Mouse (Mus musculus) adrenal gland, postnatal 4 days (tissue): ENCODE data around the gene Grid2. TPM values are rescaled to one million over a fixed set of nuclear protein-coding genes. Genes with fewer than 3 reads are reported as not detected.

Source experiments
- DNase-seq, 2 experiments: peaks; one replicate each; pipeline ENCODE4 v3.0.0; 2021 to 2022; ENCODE audit warnings: low spot score in 2 of 2, mixed read lengths in 2 of 2
- total RNA-seq, 2 experiments: library from RNA; stranded (reverse); gene quantifications; 2 replicates each; pipeline ENCODE4 v1.2.3; 2021

Gene Grid2
- total RNA-seq, 2 experiments from 2014 or later, result 1.4 to 1.9 TPM

DNA sequence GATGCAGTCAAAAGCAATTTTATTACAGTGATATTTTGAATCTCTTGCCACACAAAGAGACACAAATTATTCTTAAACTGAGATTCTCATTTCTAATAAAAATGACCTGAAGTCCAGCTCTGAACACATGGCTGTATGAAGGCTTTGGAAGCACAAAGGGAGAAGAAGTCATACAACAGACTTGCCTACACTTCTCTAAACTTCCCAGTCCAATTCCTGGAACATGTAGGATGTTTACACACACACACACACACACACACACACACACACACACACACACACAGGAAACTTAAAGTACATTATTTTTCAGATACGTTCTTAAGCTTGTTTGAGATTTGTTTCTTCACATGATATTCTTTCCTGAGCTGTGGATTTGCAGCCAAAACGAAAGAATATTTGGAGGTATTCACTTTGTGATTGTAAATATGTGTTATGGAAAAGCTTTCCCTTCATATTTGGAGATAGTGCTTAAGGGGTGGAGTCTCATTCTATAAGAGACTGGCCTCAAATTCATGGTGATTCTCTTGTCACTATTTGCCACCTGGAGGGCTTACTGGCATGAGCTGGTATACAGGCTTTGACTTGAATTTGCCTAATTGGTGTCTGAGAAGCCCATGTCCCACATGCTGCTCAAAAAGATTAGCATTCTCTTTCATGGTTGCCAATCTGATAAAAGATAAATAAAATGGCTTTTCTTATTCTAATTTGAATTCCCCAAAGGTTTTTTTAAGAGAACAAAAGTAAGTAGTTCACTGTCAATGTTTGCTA lies 1049.2 kb downstream of the Grid2 start:
- DNase-seq, result no peak

DNA sequence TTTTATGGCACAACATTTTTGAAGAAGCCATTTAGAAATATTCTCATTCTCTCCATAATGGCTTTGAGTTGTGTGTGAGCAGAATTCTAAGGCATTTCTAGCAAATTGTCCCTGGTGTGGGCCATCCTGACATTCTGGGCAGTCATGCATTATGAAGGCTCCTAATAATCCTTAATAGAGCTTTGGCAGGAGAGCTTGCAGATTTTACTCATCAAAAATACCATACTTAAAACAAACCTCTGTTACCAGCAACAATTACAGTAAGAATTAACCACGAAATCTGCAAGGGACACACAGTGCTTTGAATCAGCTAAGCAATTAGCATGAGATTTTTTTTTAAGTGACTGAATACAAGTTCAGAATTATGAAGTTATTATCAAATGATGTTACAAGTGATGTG lies 1053.0 kb downstream of the Grid2 start:
- DNase-seq, result no peak

DNA sequence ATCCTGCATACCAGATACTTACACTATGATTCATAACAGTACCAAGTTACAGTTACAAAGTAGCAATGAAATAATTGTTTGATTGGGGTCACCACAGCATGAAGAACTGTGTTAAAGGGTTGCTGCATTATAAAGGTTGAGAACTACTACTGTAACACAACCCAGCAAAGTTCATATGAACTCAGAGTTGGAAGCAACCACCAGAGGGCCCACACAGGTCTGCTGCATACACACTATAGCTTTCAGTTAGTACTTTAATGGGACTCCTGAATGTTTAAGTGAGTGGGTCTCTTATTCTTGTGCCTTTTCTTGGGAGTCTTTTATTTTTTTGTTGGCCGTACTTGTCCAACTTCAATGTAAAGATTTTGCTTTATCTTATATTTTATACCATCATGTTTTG lies 1057.5 kb downstream of the Grid2 start:
- no peak for DNase-seq

DNA sequence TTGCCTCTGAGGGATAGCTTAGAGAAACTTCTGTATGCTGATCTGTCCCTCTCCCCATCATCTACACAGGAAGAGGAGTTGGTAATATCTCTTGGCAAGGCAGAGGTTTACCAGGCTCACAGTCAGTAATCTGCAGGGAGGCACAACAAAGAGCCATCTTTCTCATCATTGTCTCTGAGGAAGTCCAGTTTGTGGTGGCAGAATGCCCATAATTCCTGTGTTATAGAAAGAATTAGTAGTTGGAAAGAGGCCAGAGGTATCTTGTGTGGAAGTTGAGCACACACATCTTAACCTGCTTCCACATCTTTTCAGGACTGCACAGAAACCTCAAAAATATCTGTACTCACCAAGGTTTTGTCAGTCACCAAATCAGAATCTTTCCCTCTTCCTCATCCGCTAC lies 1071.3 kb downstream of the Grid2 start:
- no peak for DNase-seq

DNA sequence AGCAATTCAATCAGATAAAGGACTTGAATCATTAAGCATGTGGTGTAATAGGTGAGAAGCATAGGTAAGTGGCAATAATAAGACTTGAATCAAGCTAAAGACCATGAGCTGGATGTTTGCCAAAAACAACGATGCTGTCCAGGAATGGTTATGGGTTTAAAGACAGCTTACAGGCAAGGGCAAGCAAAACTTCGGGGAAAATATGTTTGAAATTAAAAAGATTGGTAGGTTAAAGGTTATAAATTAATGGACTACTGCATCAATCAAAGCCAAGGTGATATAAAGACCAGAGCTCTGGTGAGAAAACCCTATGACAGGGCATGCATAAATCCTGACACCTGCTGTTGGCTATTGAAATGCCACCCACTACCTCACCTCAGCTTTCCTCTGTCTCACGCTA lies 1072.2 kb downstream of the Grid2 start:
- no peak for DNase-seq

DNA sequence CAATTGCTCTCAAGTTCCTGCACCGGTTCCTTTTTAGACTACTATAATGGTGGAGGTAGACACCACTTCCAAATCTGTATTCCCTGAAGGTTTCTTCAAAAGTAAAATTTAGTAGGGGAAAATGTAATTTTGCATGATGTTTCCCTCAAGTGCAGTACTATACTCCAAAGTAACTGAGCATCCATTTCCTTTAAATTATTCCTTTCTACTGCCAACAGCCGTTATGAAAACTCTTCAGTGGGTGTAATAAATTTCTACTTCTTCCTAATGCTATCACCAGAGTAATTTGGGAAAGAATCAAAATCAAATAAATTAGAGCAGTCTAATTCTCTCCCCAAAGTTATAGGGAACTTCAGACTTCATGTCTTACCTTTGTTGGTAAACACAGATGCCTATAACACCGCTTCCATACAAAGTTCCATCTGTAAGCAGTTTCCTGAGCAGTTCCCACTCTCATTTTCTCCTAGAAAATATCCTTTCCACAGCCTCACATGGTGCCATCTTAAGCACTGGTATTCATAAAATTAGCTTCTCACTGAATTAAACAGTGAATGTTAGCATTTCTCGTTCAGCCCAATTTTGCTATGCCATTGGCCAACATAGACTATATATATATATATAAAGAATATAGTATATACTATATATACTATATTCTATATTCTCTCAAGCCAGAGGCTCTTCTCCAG lies 1142.9 kb downstream of the Grid2 start:
- DNase-seq, result no peak

DNA sequence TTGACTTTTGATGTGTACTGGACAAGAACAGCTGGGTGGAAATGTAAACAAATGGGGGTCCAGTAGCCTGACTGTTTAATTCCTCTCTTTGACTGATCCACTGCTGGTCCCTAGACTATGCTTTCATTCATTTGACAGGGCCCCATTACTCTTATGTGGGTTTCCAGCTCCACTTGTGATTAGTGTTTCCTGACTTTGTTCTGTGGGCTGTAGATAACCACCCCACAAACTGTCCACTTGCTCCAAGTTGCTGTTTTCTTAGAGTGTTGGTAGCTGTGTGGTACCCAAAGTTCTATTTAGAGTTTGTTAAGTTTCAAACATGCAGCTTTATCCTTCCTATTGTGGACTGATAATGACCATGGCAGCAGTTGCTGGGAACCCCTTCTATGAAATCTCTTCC lies 1172.0 kb downstream of the Grid2 start:
- DNase-seq, result no peak

DNA sequence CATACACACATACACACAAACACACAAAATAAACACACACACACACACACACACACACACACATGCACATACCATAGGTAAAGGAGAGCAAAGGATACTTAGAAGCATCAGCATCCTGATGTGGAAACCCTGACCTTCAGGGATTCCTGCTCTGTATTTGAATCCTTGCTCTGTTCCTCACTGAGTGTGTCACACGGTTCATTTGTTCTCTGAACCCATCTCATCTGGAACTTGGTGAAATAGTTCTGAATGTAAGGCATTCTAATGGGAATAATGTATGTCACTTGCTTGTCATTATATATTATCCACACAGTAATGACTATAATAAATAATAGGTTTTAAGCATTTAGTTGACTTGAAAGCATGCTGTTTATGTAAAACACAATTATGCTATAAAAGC lies 1173.2 kb downstream of the Grid2 start:
- no peak for DNase-seq

DNA sequence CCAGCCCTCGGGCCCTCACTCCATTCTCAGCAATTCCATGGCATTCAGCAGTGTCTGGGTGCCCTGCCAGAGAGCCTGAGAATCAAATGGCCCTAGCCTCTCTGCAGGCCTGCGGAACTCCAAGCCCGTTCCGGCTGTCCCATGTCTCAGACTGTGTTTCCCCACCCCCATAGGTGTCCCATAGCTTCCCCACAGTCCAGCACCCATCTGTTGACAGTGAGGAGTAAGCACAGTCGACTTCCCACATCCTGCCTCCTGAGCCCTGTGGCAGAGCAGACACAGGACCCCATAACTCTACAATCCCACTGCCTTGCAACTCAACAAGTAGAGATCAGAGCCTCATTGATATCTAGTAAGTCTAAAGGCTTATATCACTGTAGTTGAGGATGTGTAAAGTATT lies 1192.5 kb downstream of the Grid2 start:
- DNase-seq, result no peak

DNA sequence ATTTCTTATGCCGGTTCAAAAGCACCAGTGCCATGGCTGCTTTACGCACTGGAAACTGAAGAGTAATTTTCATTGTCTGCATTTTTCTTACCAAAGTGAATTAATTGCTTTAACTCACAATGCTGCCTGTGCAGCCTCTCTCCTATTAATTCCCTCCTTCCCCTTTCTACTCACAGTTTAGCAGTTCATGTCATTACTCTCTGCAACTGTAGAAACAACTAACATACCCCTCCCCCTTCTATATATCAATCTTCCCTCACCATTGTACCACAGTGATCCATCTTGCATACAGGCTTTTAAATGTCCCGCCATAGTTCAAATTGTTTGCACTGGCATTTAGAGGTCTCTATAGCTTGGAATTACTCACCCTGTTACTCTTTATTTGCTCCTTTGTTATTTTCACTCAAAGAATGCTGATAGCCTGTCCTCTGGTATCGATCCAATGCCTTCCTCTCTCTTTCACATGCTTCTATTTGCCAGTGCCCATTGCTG lies 1193.2 kb downstream of the Grid2 start:
- no peak for DNase-seq

DNA sequence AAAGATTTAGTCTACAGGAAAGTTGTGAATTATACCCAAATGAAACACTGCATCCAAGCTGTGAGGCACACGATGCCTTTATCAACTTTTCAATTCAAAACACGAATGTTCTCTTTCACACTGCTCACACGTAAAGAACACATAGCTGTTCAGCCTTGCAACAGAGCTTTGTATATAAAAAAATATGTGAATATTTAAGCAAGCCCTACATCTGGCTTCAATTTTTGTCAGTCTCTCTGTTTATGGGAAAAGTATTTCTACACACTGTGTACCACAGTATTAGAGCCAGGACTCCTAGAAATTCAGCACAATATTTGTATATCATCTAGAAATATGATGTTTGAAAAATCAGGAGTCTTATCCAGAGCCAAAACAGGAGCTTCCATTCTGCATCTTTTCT lies 1195.1 kb downstream of the Grid2 start:
- DNase-seq, result no peak

DNA sequence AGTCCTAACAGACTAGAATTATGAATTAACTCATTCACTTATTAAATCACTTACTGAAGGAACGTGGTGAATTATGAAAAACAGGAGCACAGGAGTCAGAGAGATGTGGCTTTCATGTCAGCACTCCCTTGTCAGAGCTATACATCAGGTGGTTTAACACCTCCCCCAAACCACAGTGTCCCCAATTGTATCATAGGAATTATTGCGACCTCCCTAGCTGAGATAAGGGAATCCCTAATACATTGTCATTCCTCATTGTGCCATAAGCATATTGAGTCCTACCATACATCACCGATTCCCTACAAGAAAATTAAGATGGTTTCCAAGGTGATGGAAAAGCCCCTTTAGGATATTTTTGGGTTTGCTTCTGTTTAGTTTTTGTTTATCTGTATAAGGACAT lies 1224.2 kb downstream of the Grid2 start:
- no peak for DNase-seq

DNA sequence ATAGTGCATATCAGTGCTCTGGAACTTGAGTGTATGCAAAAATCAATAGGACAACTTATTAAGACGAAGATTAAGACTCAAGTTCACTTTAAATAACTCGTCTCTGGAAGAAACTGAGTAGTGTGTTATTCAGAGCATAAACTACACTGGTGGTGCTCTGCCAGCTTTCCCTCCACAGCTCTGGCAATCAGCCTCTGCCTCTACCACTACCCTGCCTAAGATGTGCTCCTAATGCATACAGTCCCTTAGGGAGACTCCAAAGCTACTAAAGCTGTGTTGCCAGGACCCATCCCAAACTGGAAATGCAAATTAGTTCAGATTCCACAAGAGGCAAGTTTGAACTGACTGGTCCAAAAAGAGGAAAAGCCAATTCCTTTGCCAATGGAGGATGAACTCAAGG lies 1224.9 kb downstream of the Grid2 start:
- DNase-seq, result no peak

DNA sequence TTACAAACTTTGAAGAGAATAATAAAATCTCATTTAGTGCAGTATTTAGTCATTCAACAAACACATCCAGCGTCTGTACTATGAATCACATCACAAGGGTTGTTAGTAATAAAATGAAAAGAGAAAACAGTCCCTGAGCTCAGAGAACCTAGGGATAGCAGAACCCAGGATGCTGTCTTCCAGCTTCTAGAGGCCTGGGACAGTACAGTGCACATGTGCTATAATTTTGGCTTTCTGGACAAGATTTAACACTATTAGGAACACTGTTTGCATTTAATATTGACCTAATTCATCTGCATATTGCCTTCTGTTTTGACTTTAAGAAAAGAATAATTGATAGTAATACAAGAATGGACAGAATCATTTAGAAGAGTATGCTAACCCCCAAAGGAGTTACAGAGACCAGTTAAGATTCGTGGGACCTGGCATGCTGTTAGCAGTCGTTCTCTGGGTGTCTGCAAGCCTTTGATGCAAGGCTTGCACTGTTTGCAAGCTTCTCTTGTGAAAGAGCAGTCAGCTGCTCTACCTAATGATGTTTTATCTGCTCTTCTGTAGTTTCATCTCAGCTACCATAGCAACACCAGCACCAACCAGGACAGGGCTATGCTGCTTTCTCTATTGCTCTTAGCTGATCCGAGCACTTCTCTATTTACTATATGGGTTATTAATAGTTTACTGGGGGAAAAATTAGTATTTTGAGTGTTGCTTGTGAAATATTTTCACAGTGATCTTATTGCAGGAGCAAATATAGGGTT lies 1234.8 kb downstream of the Grid2 start:
- no peak for DNase-seq

DNA sequence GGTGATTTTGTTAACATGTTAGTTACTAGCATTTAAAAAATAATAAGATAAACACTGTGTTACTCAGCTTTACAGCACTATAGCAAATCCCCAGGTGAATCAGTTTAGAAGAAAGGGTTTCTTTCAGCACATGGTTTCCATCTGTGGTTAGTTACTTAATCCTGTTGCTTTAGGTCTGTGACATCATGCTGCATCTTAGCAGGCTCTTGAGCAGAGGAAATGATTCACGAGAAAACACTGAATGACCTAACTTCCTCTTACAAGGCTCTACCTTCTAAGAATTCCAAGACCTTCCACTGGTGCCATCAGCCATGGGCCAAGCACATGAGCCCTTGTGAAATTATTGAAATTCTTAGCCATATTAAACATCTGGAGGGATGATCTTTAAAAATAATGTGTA lies 1248.7 kb downstream of the Grid2 start:
- DNase-seq, result no peak

DNA sequence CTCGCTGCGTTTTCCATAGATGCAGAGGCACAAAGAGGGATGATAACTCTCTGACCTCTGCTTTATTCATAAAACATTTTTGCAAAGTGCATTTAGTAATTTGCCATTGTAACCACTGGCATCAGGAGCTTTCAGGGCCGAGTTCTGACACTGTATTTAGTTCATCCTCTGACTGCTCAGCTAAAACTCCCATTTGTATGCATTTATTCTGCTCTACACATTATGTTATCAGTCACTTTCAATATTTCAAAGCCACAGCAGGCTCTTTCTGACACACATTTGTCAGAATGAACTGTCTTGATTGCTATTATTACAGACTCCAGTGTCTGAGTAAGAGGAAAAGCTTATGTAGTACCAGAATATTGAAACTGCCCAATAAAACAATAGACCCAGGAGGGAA lies 1286.5 kb downstream of the Grid2 start:
- no peak for DNase-seq

DNA sequence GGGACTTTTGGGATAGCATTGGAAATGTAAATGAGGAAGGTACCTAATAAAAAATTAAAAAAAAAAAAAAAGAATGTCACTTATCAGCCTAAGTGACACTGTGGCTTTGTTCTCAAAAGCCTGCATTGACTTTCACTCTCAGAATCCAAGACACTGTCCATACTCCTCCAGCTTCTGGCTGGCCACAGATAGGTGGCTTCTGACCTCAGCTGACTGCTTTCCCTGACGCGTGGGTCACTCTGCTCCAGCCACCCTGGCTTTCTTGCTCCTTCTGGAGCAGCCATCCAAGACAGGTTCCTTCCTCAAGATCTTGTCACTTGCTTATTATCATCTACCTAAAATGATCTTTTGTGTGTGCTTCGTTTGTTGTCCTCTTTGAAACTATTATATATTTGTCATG lies 1298.0 kb downstream of the Grid2 start:
- no peak for DNase-seq

DNA sequence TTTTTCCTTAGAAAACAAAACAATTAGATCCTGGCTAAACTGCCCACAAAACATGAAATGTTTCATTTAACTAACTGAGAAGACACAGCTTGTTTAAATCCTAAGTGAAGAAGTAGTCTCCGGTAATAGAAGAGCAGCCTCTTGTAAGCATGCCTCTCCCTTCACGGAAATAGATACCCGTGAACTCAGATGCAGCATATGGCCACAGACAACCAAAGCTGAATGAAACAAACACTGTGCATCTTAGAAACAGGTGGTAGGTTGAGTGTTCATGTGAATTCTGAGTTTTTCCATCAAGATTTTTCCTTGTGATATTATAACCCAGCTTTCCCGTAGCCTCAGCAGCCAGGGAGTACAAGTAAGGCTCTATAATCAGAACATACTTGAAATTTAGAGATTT lies 1299.5 kb downstream of the Grid2 start:
- no peak for DNase-seq

DNA sequence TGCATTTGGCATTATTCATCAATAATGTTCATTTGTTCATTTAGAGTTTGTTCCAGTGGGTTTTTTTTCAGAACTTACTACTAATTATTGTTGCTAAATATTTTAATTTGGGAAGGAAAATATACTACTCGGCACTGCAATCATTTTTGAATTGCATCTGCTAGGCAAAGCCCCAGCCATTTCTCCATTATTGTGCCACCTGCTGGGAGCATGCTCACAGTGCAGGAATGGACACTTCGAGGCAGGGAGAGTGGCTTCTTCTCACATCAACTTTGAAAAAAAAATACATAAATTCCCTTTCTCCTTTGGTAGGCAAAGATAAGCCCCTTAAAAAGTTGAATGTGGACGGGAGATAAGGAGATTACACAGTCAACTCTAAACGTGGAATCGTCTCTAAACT lies 1312.9 kb downstream of the Grid2 start:
- no peak for DNase-seq

DNA sequence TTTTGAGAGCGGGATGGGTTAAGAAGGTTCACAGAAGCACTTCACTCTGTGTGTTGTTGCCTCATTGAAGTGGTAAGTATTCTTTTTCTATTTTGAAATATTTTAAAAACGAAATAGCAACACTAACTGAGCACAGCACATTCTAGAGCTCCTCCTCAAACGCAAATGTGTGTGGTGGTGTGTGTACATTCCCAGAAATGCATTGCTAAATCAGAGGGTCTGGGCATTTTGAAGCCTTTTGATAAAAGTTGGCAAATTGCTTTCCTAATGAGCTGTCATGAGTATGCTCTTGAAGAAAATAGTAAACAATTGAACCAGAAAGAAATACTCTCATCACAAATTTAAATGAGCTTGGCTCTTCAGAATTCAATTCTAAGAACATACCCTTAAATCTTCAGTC lies 1325.7 kb downstream of the Grid2 start:
- DNase-seq, result no peak

DNA sequence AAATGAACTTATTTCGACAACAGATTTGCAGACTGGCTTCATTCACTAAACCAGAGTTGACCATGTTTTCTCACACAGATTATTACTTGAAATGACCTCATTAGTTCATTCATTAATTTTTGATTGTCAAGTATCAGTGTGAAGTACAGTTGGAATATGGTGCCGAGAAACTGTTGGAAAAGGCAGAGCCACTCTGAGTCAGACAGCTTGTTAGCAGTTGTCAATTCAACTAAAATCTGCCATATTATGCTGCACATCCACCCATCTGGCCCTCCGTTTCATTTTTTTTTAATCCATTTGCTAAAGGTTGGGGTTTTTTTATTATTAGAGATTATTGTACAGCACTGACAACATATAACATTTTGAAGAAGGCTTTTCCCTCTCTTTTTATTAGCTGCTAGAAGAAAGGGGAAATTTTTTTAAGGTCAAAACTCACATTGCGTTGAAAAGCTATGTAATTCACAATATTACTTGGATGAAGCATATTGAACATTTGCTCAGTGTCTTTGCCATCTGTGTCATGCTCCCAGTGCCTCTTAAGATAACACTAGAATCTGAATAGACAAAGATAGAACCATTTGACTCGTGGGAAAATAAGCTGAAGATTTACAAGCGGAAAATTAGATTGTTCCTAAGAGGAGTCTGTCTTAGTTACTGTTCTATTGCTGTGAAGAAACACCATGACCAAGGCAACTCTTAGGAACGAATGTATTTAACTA lies 1333.0 kb downstream of the Grid2 start:
- DNase-seq, result no peak

DNA sequence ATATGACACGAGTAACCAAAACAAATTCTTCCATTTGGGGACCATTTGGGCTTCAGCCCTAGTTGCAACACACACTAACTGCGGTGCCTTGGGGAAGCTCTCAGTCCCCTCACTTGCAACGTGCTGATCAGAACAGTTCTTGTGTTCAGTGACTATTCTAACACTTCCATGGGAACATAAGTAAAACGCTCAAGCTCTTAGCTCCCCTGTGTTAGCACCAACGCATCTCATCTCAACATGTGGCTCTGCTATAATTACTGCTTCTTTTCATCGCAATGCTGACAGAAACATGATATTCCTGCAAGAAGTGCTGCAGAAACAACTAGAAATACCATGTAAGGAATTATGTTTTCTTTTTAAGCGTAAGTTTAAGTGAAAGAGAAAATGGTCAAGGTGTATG lies 1340.6 kb downstream of the Grid2 start:
- no peak for DNase-seq
